In the genomic region with DNA sequence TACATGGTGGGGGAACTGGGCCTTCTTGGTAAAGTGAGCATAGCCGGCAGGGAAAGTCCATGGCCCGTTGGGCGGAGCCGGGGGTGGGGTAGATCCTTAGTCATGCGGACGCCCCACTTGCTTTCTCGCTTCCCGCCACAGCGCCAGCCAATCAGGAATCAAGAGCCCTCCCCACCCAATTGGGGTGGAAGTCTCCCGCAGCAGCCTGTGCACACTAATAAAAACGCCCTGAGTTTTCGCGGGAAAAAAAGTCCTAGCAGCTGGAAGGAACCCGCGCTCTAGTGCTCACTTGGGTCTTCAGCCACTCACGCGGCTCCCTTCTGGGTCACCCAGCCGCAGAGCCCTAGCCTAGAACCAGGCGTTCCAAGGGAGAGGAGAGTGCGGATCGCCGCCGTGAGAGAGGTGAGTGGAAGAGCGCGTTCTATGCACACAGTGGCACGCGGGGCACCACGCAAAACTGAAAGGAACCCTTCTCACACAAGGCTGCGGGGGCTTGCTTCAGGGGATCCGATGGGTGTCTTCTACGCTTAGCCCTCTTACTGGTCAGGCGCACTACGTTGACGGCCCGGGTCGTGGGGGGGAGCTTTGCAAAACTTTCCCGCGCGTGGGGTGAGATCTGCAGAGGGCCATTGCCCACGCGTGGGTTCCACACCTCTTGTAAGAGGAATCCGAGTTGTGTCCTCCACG, we compare ENCODE assay signal across 8 mouse cellular contexts. TPM values are rescaled to one million over a fixed set of nuclear protein-coding genes. Genes with fewer than 3 reads are reported as not detected.
A peak's percentile ranks its signal among the peaks of the same experiment; 100 is the strongest.
DNase-seq lines count a peak whose midpoint lies in the region; ATAC-seq lines count a peak whose summit lies in the region.

A gene (plus strand): TSS at position 162 of the 687 bp plus-strand sequence.

- WGBS in embryonic facial prominence, embryonic 11.5 days: under 1% methylated on average over 43 of the region's 43 CpGs
- under 1% methylated on average over 43 of the region's 43 CpGs for whole genome bisulfite sequencing in heart, embryonic 12.5 days
- WGBS in kidney, embryonic 15.5 days: under 1% methylated on average over 43 of the region's 43 CpGs

- peak within 1 kb of the TSS; percentile 85 for H3K9ac ChIP-seq in embryonic facial prominence, embryonic 11.5 days (replicated peaks; ENCODE audit: low read length)
- H3K9ac ChIP-seq in heart, embryonic 12.5 days: peak within 1 kb of the TSS; percentile 91
- peak within 1 kb of the TSS; percentile 79 for H3K9ac ChIP-seq in kidney, embryonic 15.5 days

- DNase-seq in 3134 (ENCODE audit: extremely low read depth, insufficient read length, low spot score): peak; percentile 93
- DNase-seq in NIH3T3 (ENCODE audit: low read depth): peak; percentile 95
- DNase-seq in embryonic facial prominence, embryonic 11.5 days (ENCODE audit: low spot score): peak; percentile 96
- peak; percentile 77 for DNase-seq in lung, postnatal 36 days
- peak; percentile 95 for DNase-seq in retina, postnatal 1 day
- DNase-seq in cerebellum, postnatal 36 days: no peak

- no peaks in the 10 kb centered on the region for H3K9me3 ChIP-seq in embryonic facial prominence, embryonic 11.5 days (replicated peaks; ENCODE audit: control insufficient read depth, low read length)
- no peaks in the 10 kb centered on the region for H3K9me3 ChIP-seq in heart, embryonic 12.5 days (replicated peaks)
- no peaks in the 10 kb centered on the region for H3K9me3 ChIP-seq in kidney, embryonic 15.5 days (replicated peaks)

- peak within 1 kb of the TSS; percentile 89 for H3K27ac ChIP-seq in embryonic facial prominence, embryonic 11.5 days (replicated peaks; ENCODE audit: low read depth, low read length)
- H3K27ac ChIP-seq in heart, embryonic 12.5 days (ENCODE audit: poor library complexity, severe bottlenecking): peak within 1 kb of the TSS; percentile 87
- peak within 1 kb of the TSS; percentile 98 for H3K27ac ChIP-seq in kidney, embryonic 15.5 days

- H3K4me2 ChIP-seq in embryonic facial prominence, embryonic 11.5 days (ENCODE audit: low read depth, low read length): peak within 1 kb of the TSS; percentile 92
- peak within 1 kb of the TSS; percentile 99 for H3K4me2 ChIP-seq in heart, embryonic 12.5 days
- peak within 1 kb of the TSS; percentile 99 for H3K4me2 ChIP-seq in kidney, embryonic 15.5 days

- ATAC-seq in embryonic facial prominence, embryonic 11.5 days (replicated peaks; ENCODE audit: insufficient number of reproducible peaks, low FRiP score, low TSS enrichment, low read depth): peak; percentile 76
- peak; percentile 83 for ATAC-seq in heart, embryonic 12.5 days (ENCODE audit: insufficient number of reproducible peaks, low FRiP score)
- ATAC-seq in kidney, embryonic 15.5 days (replicated peaks; ENCODE audit: low FRiP score): peak; percentile 84

- peaks cover 4% of the 10 kb centered on the region for H3K36me3 ChIP-seq in embryonic facial prominence, embryonic 11.5 days (replicated peaks; ENCODE audit: control insufficient read depth, insufficient read depth, low read depth, low read length)
- H3K36me3 ChIP-seq in heart, embryonic 12.5 days: peaks cover 31% of the 10 kb centered on the region
- peaks cover 29% of the 10 kb centered on the region for H3K36me3 ChIP-seq in kidney, embryonic 15.5 days

- no peaks in the 10 kb centered on the region for H3K27me3 ChIP-seq in embryonic facial prominence, embryonic 11.5 days (ENCODE audit: control insufficient read depth, insufficient read depth, low read length)
- no peaks in the 10 kb centered on the region for H3K27me3 ChIP-seq in heart, embryonic 12.5 days (replicated peaks)
- no peaks in the 10 kb centered on the region for H3K27me3 ChIP-seq in kidney, embryonic 15.5 days

- H3K4me1 ChIP-seq in embryonic facial prominence, embryonic 11.5 days (ENCODE audit: control insufficient read depth, insufficient read depth, low read length): peaks cover 7% of the 10 kb centered on the region
- H3K4me1 ChIP-seq in heart, embryonic 12.5 days (replicated peaks): peaks cover 33% of the 10 kb centered on the region
- H3K4me1 ChIP-seq in kidney, embryonic 15.5 days: peaks cover 58% of the 10 kb centered on the region

- H3K4me3 ChIP-seq in embryonic facial prominence, embryonic 11.5 days (ENCODE audit: low read depth, low read length): peak within 1 kb of the TSS; percentile 79
- H3K4me3 ChIP-seq in heart, embryonic 12.5 days: peak within 1 kb of the TSS; percentile 80
- H3K4me3 ChIP-seq in kidney, embryonic 15.5 days (replicated peaks): peak within 1 kb of the TSS; percentile 88

RNA-seq across cellular contexts. Expression of the gene that starts here (rescaled TPM):
- 118 and 119 TPM in 2 replicates for polyA plus RNA-seq in embryonic facial prominence, embryonic 11.5 days (2014; fragmentation: Nextera tagmentation; extraction: Ambion mirVana)
- 88.4 and 91.2 TPM in 2 replicates for polyA plus RNA-seq in heart, embryonic 12.5 days (2016; fragmentation: Nextera tagmentation; extraction: Ambion mirVana)
- polyA plus RNA-seq in kidney, embryonic 15.5 days (2015; fragmentation: Nextera tagmentation; extraction: Ambion mirVana): 162 and 175 TPM in 2 replicates

Comparison
In these comparisons a context has a peak if more than half of its experiments do, and no peak if none do; other contexts are left out.
1. DNase-seq: peak in 3134 (single experiment), NIH3T3 (single experiment), embryonic facial prominence, embryonic 11.5 days (single experiment), lung, postnatal 36 days (single experiment) and retina, postnatal 1 day (single experiment); none in cerebellum, postnatal 36 days (0 of 2).
2. Peak in every context shown above with its lines, with median percentiles within 50 percentile points of each other: ATAC-seq, H3K27ac ChIP-seq, H3K4me2 ChIP-seq, H3K4me3 ChIP-seq and H3K9ac ChIP-seq.